Mouse (Mus musculus): Measurements from ENCODE around the gene Vgll4.

DNA sequence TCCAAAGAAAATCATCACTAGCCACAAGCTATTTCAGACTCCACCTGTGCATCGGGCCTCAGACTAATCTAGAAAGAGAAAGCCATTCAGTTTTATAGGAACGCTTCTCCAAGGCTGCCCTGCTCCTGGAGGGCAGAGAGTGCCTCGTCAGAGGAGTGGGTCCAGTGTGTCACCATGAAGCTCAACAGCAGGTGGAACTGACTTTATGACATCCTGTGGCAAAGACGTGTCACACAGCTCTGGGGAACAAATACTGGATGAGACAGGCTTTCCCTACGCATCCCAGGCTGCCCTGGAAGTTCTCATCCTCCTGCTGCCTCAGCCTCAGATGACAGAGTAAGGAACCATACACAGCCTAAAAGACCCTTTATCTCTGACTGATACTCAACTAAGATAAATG, 63.6 kb downstream of the Vgll4 start:
- TF ChIP-seq POLR2A (IDR thresholded peaks at IDR 0.05; ENCODE audit: low read depth, low read length) = no peak
- TF ChIP-seq CTCF (IDR thresholded peaks at IDR 0.05; ENCODE audit: borderline replicate concordance, insufficient read depth, low read length) = no peak
